8 mouse cellular contexts compared by ENCODE assay signal in the genomic region with DNA sequence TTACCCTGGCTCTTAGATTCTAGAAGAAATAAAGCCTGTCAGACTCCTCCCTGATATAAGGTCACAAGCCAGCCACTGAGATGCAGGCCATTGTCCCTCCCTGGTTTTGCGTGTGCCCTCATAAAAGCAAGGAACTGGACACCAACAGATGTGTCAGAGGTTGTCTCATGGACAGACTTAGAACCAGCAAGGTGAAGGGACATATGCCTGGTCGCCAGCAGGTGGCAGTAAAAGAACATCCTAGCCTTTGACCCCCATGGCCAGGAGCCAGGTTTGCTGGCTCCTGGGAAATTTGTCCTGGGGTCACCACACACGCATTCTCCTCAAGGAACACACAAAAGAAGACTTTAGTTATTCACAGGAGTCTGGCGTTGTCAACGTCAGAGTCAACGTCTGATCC.
DNase-seq lines count a peak whose midpoint lies in the region; ATAC-seq and TF ChIP-seq lines count a peak whose summit lies in the region.

No protein-coding gene starts in this region.

- H3K4me1 ChIP-seq in lung, embryonic 14.5 days (ENCODE audit: insufficient read depth): no peaks in the 10 kb centered on the region

- H3K9ac ChIP-seq in lung, embryonic 14.5 days: no peak overlapping the region

- H3K9me3 ChIP-seq in lung, embryonic 14.5 days (ENCODE audit: low read depth, low read length): no peaks in the 10 kb centered on the region

- no peaks in the 10 kb centered on the region for H3K27me3 ChIP-seq in lung, embryonic 14.5 days (ENCODE audit: insufficient read depth, low read length)

- peak; percentile 45 for DNase-seq in CD4-positive, CD25-positive, alpha-beta regulatory T cell, adult 2 months (ENCODE audit: low read depth, low spot score)
- no peak for DNase-seq in left cerebral cortex, adult 2 months (ENCODE audit: extremely low spot score in 1 of 2, low spot score in 2 of 2)
- no peak for DNase-seq in left cerebral cortex, adult 9 months (ENCODE audit: low spot score in 2 of 2)
- no peak for DNase-seq in brain, embryonic 14.5 days (ENCODE audit: low read depth)
- peak; percentile 50 for DNase-seq in lung, embryonic 14.5 days
- DNase-seq in right cerebral cortex, postnatal 4 days: no peak
- no peak for DNase-seq in cerebellum, adult 11 months

- no peak for TF ChIP-seq POLR2A in brain, embryonic 14.5 days (IDR thresholded peaks at IDR 0.05; ENCODE audit: borderline replicate concordance, extremely low read depth, insufficient read depth, insufficient read length, poor library complexity, severe bottlenecking)

- 34% methylated on average over 6 of the region's 6 CpGs for WGBS in lung, embryonic 14.5 days

- TF ChIP-seq CTCF in left cerebral cortex, adult 2 months (IDR thresholded peaks at IDR 0.05): peak; percentile 59
- TF ChIP-seq CTCF in brain, embryonic 14.5 days (IDR thresholded peaks at IDR 0.05; ENCODE audit: borderline replicate concordance, extremely low read depth, insufficient read depth, insufficient read length): peak; percentile 61
- peak; percentile 69 for TF ChIP-seq CTCF in lung, embryonic 14.5 days (IDR thresholded peaks at IDR 0.05; ENCODE audit: low read depth)

- no peak overlapping the region for H3K27ac ChIP-seq in left cerebral cortex, adult 2 months
- no peak overlapping the region for H3K27ac ChIP-seq in lung, embryonic 14.5 days (ENCODE audit: low read depth)

- no peak overlapping the region for H3K4me3 ChIP-seq in left cerebral cortex, adult 2 months
- H3K4me3 ChIP-seq in lung, embryonic 14.5 days (ENCODE audit: low read depth, low read length): no peak overlapping the region

- no peak for ATAC-seq in CD4-positive, CD25-positive, alpha-beta regulatory T cell, adult 4 months
- ATAC-seq in lung, embryonic 14.5 days (ENCODE audit: insufficient read depth): no peak

- intact Hi-C loops in left cerebral cortex, adult 2 months (cut with DNase I): loop anchor here (1.0 to 2.0 kb wide), 2 partner anchors 33 to 43 kb away; no protein-coding TSS in a partner anchor

- H3K36me3 ChIP-seq in lung, embryonic 14.5 days (ENCODE audit: insufficient read depth): no peaks in the 10 kb centered on the region

- no peak overlapping the region for H3K4me2 ChIP-seq in lung, embryonic 14.5 days

Comparison
In these comparisons a context has a peak if more than half of its experiments do, and no peak if none do; other contexts are left out.
1. DNase-seq: peak in CD4-positive, CD25-positive, alpha-beta regulatory T cell, adult 2 months (single experiment) and lung, embryonic 14.5 days (single experiment); none in left cerebral cortex, adult 2 months (0 of 2), left cerebral cortex, adult 9 months (0 of 2), brain, embryonic 14.5 days (single experiment), right cerebral cortex, postnatal 4 days (single experiment) and cerebellum, adult 11 months (single experiment).
2. Peak in every context shown above with its lines, with median percentiles within 50 percentile points of each other: CTCF ChIP-seq.